Mouse (Mus musculus): Measurements from ENCODE around the gene Skap1. TPM values are rescaled to one million over a fixed set of nuclear protein-coding genes. Genes with fewer than 3 reads are reported as not detected.
A peak's percentile ranks its signal among the peaks of the same experiment; 100 is the strongest.

Gene Skap1
- polyA plus RNA-seq (2015; fragmentation: Nextera tagmentation; extraction: Ambion mirVana): 10.4 and 10.6 TPM in 2 replicates

GRCm38 (mm10) chr11:96463986-96464715, at the start of gene Skap1:
Skap1 (plus strand) TSS chr11:96464593.
- H3K27me3 ChIP-seq: peaks cover 38% of the 10 kb centered on the region
- no peaks in the 10 kb centered on the region for H3K36me3 ChIP-seq
- peaks cover 42% of the 10 kb centered on the region for H3K4me1 ChIP-seq
- H3K9me3 ChIP-seq (replicated peaks): no peaks in the 10 kb centered on the region
- ATAC-seq (replicated peaks; ENCODE audit: low FRiP score): peak; percentile 19; the same call in 1 of the 2 replicates
- peak within 1 kb of the TSS; percentile 80 for H3K4me2 ChIP-seq
- peak within 1 kb of the TSS; percentile 46 for H3K4me3 ChIP-seq (replicated peaks)
- WGBS: 6% methylated on average over 29 of the region's 42 CpGs
- H3K9ac ChIP-seq: peak within 1 kb of the TSS; percentile 21; the same call in 1 of the 2 replicates
- 0 out of 2 replicates have a peak within 1 kb of the TSS, but pooled peaks have one; percentile 13 for H3K27ac ChIP-seq

- peaks cover 35% of the 10 kb centered on the region for H3K4me1 ChIP-seq
- no peak overlapping the region for H3K4me3 ChIP-seq (replicated peaks)
- H3K27me3 ChIP-seq: no peaks in the 10 kb centered on the region
- no peaks in the 10 kb centered on the region for H3K9me3 ChIP-seq (replicated peaks)
- H3K9ac ChIP-seq: no peak overlapping the region
- peak overlapping the region; percentile 84 for H3K27ac ChIP-seq
- no peak; the same call in 1 of the 2 replicates for ATAC-seq (replicated peaks; ENCODE audit: low FRiP score)
- H3K36me3 ChIP-seq: no peaks in the 10 kb centered on the region
- H3K4me2 ChIP-seq: peak overlapping the region; percentile 30; the same call in 1 of the 2 replicates
- WGBS: 27% methylated on average over 5 of the region's 5 CpGs
Observed at GRCm38 (mm10) chr11:96421074-96421473, 43.3 kb upstream of the Skap1 start.

GRCm38 (mm10) chr11:96421517-96422265, 42.7 kb upstream of the Skap1 start:
- H3K27ac ChIP-seq: peak overlapping the region; percentile 84
- 7% methylated on average over 11 of the region's 11 CpGs for WGBS
- peaks cover 38% of the 10 kb centered on the region for H3K4me1 ChIP-seq
- no peaks in the 10 kb centered on the region for H3K9me3 ChIP-seq (replicated peaks)
- peak; percentile 91 for ATAC-seq (replicated peaks; ENCODE audit: low FRiP score)
- H3K27me3 ChIP-seq: no peaks in the 10 kb centered on the region
- H3K4me2 ChIP-seq: peak overlapping the region; percentile 30; the same call in 1 of the 2 replicates
- no peak overlapping the region for H3K9ac ChIP-seq
- H3K36me3 ChIP-seq: no peaks in the 10 kb centered on the region
- no peak overlapping the region for H3K4me3 ChIP-seq (replicated peaks)

DNA sequence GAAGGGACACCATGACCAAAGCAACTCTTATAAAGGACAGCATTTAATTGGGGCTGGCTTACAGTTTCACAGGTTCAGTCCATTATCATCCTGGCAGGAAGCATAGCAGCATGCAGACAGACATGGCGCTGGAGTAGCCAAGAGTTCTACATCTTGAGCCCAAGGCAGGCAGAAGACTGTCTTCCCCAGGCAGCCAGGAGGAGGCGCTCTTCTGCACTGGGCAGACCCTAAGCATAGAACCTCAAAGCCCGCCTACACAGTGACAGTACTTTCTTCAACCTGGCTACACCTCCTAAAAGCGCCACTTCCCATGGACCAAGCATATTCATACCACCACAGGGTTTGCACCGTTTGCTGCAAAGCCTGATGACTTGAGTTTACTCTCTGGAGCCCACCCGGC, 39.2 kb upstream of the Skap1 start:
- no peak for ATAC-seq (replicated peaks; ENCODE audit: low FRiP score)
- WGBS: 93% methylated on average over 6 of the region's 6 CpGs
- no peak overlapping the region for H3K27ac ChIP-seq
- peaks cover 48% of the 10 kb centered on the region for H3K4me1 ChIP-seq
- H3K9me3 ChIP-seq (replicated peaks): no peaks in the 10 kb centered on the region
- no peaks in the 10 kb centered on the region for H3K27me3 ChIP-seq
- H3K4me3 ChIP-seq (replicated peaks): no peak overlapping the region
- H3K36me3 ChIP-seq: no peaks in the 10 kb centered on the region
- H3K4me2 ChIP-seq: no peak overlapping the region
- H3K9ac ChIP-seq: no peak overlapping the region

GRCm38 (mm10) chr11:96426191-96426590, 38.2 kb upstream of the Skap1 start:
- H3K4me1 ChIP-seq: peaks cover 39% of the 10 kb centered on the region
- no peak overlapping the region for H3K9ac ChIP-seq
- WGBS: 58% methylated on average over 6 of the region's 6 CpGs
- no peak overlapping the region for H3K4me2 ChIP-seq
- no peak overlapping the region for H3K4me3 ChIP-seq (replicated peaks)
- no peaks in the 10 kb centered on the region for H3K36me3 ChIP-seq
- no peak for ATAC-seq (replicated peaks; ENCODE audit: low FRiP score)
- no peaks in the 10 kb centered on the region for H3K27me3 ChIP-seq
- no peak overlapping the region for H3K27ac ChIP-seq
- no peaks in the 10 kb centered on the region for H3K9me3 ChIP-seq (replicated peaks)

GRCm38 (mm10) chr11:96426805-96427204, 37.6 kb upstream of the Skap1 start:
- WGBS: 36% methylated on average over 2 of the region's 2 CpGs
- H3K27me3 ChIP-seq: no peaks in the 10 kb centered on the region
- H3K36me3 ChIP-seq: no peaks in the 10 kb centered on the region
- ATAC-seq (replicated peaks; ENCODE audit: low FRiP score): no peak
- H3K9me3 ChIP-seq (replicated peaks): no peaks in the 10 kb centered on the region
- no peak overlapping the region for H3K27ac ChIP-seq
- H3K4me1 ChIP-seq: peaks cover 38% of the 10 kb centered on the region
- no peak overlapping the region for H3K4me3 ChIP-seq (replicated peaks)
- no peak overlapping the region for H3K9ac ChIP-seq
- H3K4me2 ChIP-seq: no peak overlapping the region

GRCm38 (mm10) chr11:96429062-96429461, 35.3 kb upstream of the Skap1 start:
- Histone ChIP-seq H3K4me2 (no peak overlapping the region), H3K9me3 (replicated peaks) (no peaks in the 10 kb centered on the region), H3K9ac (no peak overlapping the region), H3K27ac (peak overlapping the region; percentile 20; the same call in 1 of the 2 replicates), H3K27me3 (no peaks in the 10 kb centered on the region), H3K4me3 (replicated peaks) (no peak overlapping the region), H3K36me3 (no peaks in the 10 kb centered on the region), H3K4me1 (peaks cover 40% of the 10 kb centered on the region)
- WGBS: 77% methylated on average over 2 of the region's 2 CpGs
- peak; percentile 62; the same call in 1 of the 2 replicates for ATAC-seq (replicated peaks; ENCODE audit: low FRiP score)

DNA sequence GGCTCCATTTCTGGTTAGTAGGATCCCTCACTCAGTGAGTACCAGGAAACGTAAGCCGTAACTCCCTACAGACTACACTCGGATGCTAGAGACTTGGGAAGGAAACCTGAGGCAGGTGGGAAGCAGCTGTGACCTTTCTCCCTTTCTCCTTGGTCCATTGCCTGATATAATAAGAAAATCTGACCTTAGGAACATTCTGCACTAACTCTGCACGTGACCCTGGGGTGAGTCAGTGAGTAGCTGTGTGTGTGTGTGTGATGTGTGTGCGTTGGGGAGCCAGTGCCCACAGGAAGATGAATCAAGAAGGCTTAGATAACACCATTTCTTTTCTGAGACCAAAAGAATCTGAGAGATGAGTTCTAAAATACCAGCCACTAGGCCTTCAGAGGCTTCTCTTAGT, 34.5 kb upstream of the Skap1 start:
- Histone ChIP-seq H3K9ac (no peak overlapping the region), H3K4me2 (no peak overlapping the region), H3K36me3 (no peaks in the 10 kb centered on the region), H3K4me3 (replicated peaks) (no peak overlapping the region), H3K27me3 (no peaks in the 10 kb centered on the region), H3K27ac (no peak overlapping the region), H3K4me1 (peaks cover 40% of the 10 kb centered on the region), H3K9me3 (replicated peaks) (no peaks in the 10 kb centered on the region)
- ATAC-seq (replicated peaks; ENCODE audit: low FRiP score): no peak
- 46% methylated on average over 5 of the region's 5 CpGs for WGBS

DNA sequence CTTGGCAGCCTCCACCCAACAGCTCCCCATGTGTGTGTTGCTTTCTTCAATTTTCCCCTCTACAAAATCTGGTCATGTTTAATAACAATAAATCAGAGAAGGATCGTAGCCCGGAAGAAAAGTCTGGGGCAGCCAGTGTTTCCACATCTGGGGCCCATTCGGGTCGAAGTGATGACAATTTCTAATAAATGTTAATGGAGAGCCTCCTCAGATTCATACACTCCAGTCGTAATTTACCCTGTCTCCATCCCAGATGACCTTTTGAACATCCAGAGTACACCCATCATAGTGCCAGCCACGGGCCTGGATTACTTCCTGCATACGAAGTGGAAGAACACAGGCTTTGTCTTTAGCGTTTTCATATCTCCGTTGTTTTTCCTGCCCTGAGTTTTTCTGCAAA, 32.5 kb upstream of the Skap1 start:
- WGBS: 14% methylated on average over 9 of the region's 9 CpGs
- no peak overlapping the region for H3K9ac ChIP-seq
- no peak overlapping the region for H3K27ac ChIP-seq
- no peak overlapping the region for H3K4me3 ChIP-seq (replicated peaks)
- ATAC-seq (replicated peaks; ENCODE audit: low FRiP score): no peak
- no peaks in the 10 kb centered on the region for H3K9me3 ChIP-seq (replicated peaks)
- H3K4me2 ChIP-seq: no peak overlapping the region
- H3K4me1 ChIP-seq: peaks cover 27% of the 10 kb centered on the region
- H3K36me3 ChIP-seq: no peaks in the 10 kb centered on the region
- H3K27me3 ChIP-seq: no peaks in the 10 kb centered on the region

- Histone ChIP-seq H3K9ac (no peak overlapping the region), H3K4me2 (no peak overlapping the region), H3K4me1 (peaks cover 23% of the 10 kb centered on the region), H3K27me3 (peaks cover 3% of the 10 kb centered on the region; the same call in 1 of the 2 replicates), H3K9me3 (replicated peaks) (no peaks in the 10 kb centered on the region), H3K4me3 (replicated peaks) (no peak overlapping the region), H3K27ac (no peak overlapping the region), H3K36me3 (no peaks in the 10 kb centered on the region)
- 67% methylated on average over 6 of the region's 6 CpGs for WGBS
- ATAC-seq (replicated peaks; ENCODE audit: low FRiP score): no peak
Observed at GRCm38 (mm10) chr11:96434888-96435287, 29.5 kb upstream of the Skap1 start.

- Histone ChIP-seq H3K9ac (no peak overlapping the region), H3K27me3 (peaks cover 3% of the 10 kb centered on the region; the same call in 1 of the 2 replicates), H3K9me3 (replicated peaks) (no peaks in the 10 kb centered on the region), H3K4me2 (no peak overlapping the region), H3K4me3 (replicated peaks) (no peak overlapping the region), H3K27ac (no peak overlapping the region), H3K36me3 (no peaks in the 10 kb centered on the region), H3K4me1 (peaks cover 25% of the 10 kb centered on the region)
- WGBS: 77% methylated on average over 7 of the region's 7 CpGs
- no peak for ATAC-seq (replicated peaks; ENCODE audit: low FRiP score)
Observed at GRCm38 (mm10) chr11:96436525-96436924, 27.9 kb upstream of the Skap1 start.

GRCm38 (mm10) chr11:96438787-96439186, 25.6 kb upstream of the Skap1 start:
- WGBS: 5% methylated on average over 7 of the region's 7 CpGs

More at GRCm38 (mm10) chr11:96438787-96439186, 25.6 kb upstream of the Skap1 start:
- no peaks in the 10 kb centered on the region for H3K9me3 ChIP-seq (replicated peaks)
- H3K36me3 ChIP-seq: no peaks in the 10 kb centered on the region
- H3K9ac ChIP-seq: no peak overlapping the region
- peak overlapping the region; percentile 19; the same call in 1 of the 2 replicates for H3K27ac ChIP-seq
- H3K27me3 ChIP-seq: peaks cover 3% of the 10 kb centered on the region; the same call in 1 of the 2 replicates
- H3K4me1 ChIP-seq: peaks cover 20% of the 10 kb centered on the region
- ATAC-seq (replicated peaks; ENCODE audit: low FRiP score): peak; percentile 46; the same call in 1 of the 2 replicates
- no peak overlapping the region for H3K4me3 ChIP-seq (replicated peaks)
- no peak overlapping the region for H3K4me2 ChIP-seq
